Mouse (Mus musculus) cerebellum, adult 2 months (tissue): Measurements from ENCODE around the gene Bcl2l10. TPM values are rescaled to one million over a fixed set of nuclear protein-coding genes. Genes with fewer than 3 reads are reported as not detected.
"Not testable (repeated sequence)": the region's sequence is repeated elsewhere in the genome, so short reads cannot be mapped to it uniquely, and the experiment has no call there.

Experiments
- DNase-seq, 2 experiments: peaks; one replicate each; pipeline ENCODE4 v3.0.0; 2021
- H3K27ac ChIP-seq: fragments of 200-500 bp; 2 replicates; pipeline ENCODE4 v1.5.1; 2012; ENCODE audit warnings: low read length, control low read depth, inconsistent platforms; ENCODE audit not compliant: insufficient read depth
- H3K27me3 ChIP-seq: fragments of 200-500 bp; 2 replicates; pipeline ENCODE4 v1.6.1; 2012; ENCODE audit warnings: inconsistent platforms, mild to moderate bottlenecking, low read length, moderate library complexity; ENCODE audit not compliant: control insufficient read depth, insufficient read depth
- H3K4me1 ChIP-seq: fragments of 200-500 bp; 2 replicates; pipeline ENCODE4 v1.6.1; 2011; ENCODE audit warnings: low read length; ENCODE audit not compliant: control insufficient read depth, insufficient read depth
- H3K4me3 ChIP-seq: fragments of 200-500 bp; replicated peaks from 2 replicates; pipeline ENCODE3; 2011; ENCODE audit warnings: mild to moderate bottlenecking, low read depth, low read length, control low read depth; ENCODE audit not compliant: insufficient read depth
- CTCF ChIP-seq: fragments of 200-500 bp; IDR thresholded peaks from 2 replicates; pipeline ENCODE4 v1.5.1; 2011; ENCODE audit warnings: low read depth, mild to moderate bottlenecking, control low read depth, low read length, moderate library complexity, borderline replicate concordance; ENCODE audit not compliant: insufficient read depth
- POLR2A ChIP-seq: fragments of 200-500 bp; IDR thresholded peaks from 2 replicates; pipeline ENCODE4 v1.6.1; 2011; ENCODE audit warnings: low read length, control low read depth, borderline replicate concordance; ENCODE audit not compliant: insufficient read depth
- WGBS: fragments of 180-500 bp; shearing (Covaris S2); methylation state at CpG from one replicate; pipeline ENCODE4 v1.1.7; 2018; 5-methylcytosine and 5-hydroxymethylcytosine counted together
- polyA plus RNA-seq: library from polyadenylated mRNA; depleted of rRNA; stranded (reverse); fragments of >200 nt; gene quantifications from 2 replicates; pipeline ENCODE4 v1.2.3, GENCODE M21; 2012

The Bcl2l10 gene
- polyA plus RNA-seq, 1 experiment: 0.25 TPM

- no peak overlapping the region for H3K27ac ChIP-seq
- H3K27me3 ChIP-seq: no peaks in the 10 kb centered on the region
- H3K4me3 ChIP-seq: no peak overlapping the region
- WGBS: 58% methylated on average over 17 of the region's 17 CpGs
- no peak for TF ChIP-seq POLR2A
- no peak for TF ChIP-seq CTCF
- H3K4me1 ChIP-seq: no peaks in the 10 kb centered on the region
- DNase-seq: no peak
Observed at GRCm38 (mm10) chr9:75348066-75348465, 508 bp downstream of the Bcl2l10 start.

GRCm38 (mm10) chr9:75348641-75349040, 1.1 kb downstream of the Bcl2l10 start:
- WGBS: 84% methylated on average over 3 of the region's 3 CpGs
- no peak for TF ChIP-seq CTCF
- no peak for TF ChIP-seq POLR2A
- Histone ChIP-seq H3K27me3 (no peaks in the 10 kb centered on the region), H3K4me3 (no peak overlapping the region), H3K27ac (no peak overlapping the region), H3K4me1 (no peaks in the 10 kb centered on the region)
- no peak for DNase-seq

GRCm38 (mm10) chr9:75353094-75353493, 5.5 kb downstream of the Bcl2l10 start:
- no peak overlapping the region for H3K27ac ChIP-seq
- no peaks in the 10 kb centered on the region for H3K27me3 ChIP-seq
- H3K4me1 ChIP-seq: no peaks in the 10 kb centered on the region
- TF ChIP-seq POLR2A (no peak), CTCF (no peak)
- DNase-seq: no peak
- WGBS: 74% methylated on average over 8 of the region's 8 CpGs
- no peak overlapping the region for H3K4me3 ChIP-seq

GRCm38 (mm10) chr9:75355783-75356182, 8.2 kb downstream of the Bcl2l10 start:
- H3K27ac ChIP-seq: no peak overlapping the region
- 89% methylated on average over 4 of the region's 4 CpGs for WGBS
- H3K4me3 ChIP-seq: no peak overlapping the region
- no peaks in the 10 kb centered on the region for H3K4me1 ChIP-seq
- TF ChIP-seq POLR2A (no peak), CTCF (no peak)
- DNase-seq: no peak
- no peaks in the 10 kb centered on the region for H3K27me3 ChIP-seq

- no peak for DNase-seq
- TF ChIP-seq POLR2A (no peak), CTCF (no peak)
- Histone ChIP-seq H3K4me3 (no peak overlapping the region), H3K4me1 (no peaks in the 10 kb centered on the region), H3K27me3 (no peaks in the 10 kb centered on the region), H3K27ac (no peak overlapping the region)
- 74% methylated on average over 9 of the region's 9 CpGs for WGBS
Observed at GRCm38 (mm10) chr9:75357087-75357654, 9.6 kb downstream of the Bcl2l10 start.

- Histone ChIP-seq H3K27me3 (no peaks in the 10 kb centered on the region), H3K4me3 (no peak overlapping the region), H3K27ac (no peak overlapping the region), H3K4me1 (no peaks in the 10 kb centered on the region)
- 11% methylated on average over 5 of the region's 5 CpGs for WGBS
- peak; percentile 71 to 76 for DNase-seq
- TF ChIP-seq POLR2A (no peak), CTCF (peak; percentile 81)
Observed at GRCm38 (mm10) chr9:75361699-75362098, 14.1 kb downstream of the Bcl2l10 start.

- 88% methylated on average over 4 of the region's 4 CpGs for WGBS
- TF ChIP-seq POLR2A: no peak
- no peak for TF ChIP-seq CTCF
- Histone ChIP-seq H3K4me3 (no peak overlapping the region), H3K27me3 (no peaks in the 10 kb centered on the region), H3K4me1 (no peaks in the 10 kb centered on the region), H3K27ac (no peak overlapping the region)
- no peak for DNase-seq
Observed at GRCm38 (mm10) chr9:75362201-75362600, 14.6 kb downstream of the Bcl2l10 start.

- Histone ChIP-seq H3K4me3 (no peak overlapping the region), H3K27ac (no peak overlapping the region), H3K4me1 (no peaks in the 10 kb centered on the region), H3K27me3 (no peaks in the 10 kb centered on the region)
- 82% methylated on average over 5 of the region's 5 CpGs for whole genome bisulfite sequencing
- TF ChIP-seq POLR2A: no peak
- TF ChIP-seq CTCF: no peak
- no peak for DNase-seq
Observed at GRCm38 (mm10) chr9:75363001-75363400, 15.4 kb downstream of the Bcl2l10 start.

GRCm38 (mm10) chr9:75363702-75364101, 16.1 kb downstream of the Bcl2l10 start:
- not testable (repeated sequence) for DNase-seq, H3K4me1 ChIP-seq, H3K27me3 ChIP-seq, H3K4me3 ChIP-seq, H3K27ac ChIP-seq
- 78% methylated on average over 7 of the region's 7 CpGs for WGBS
